Mouse (Mus musculus): ENCODE results near the gene Ppp1r9a. TPM values are rescaled to one million over a fixed set of nuclear protein-coding genes. Genes with fewer than 3 reads are reported as not detected.
"Not testable (repeated sequence)": the region's sequence is repeated elsewhere in the genome, so short reads cannot be mapped to it uniquely, and the experiment has no call there.

Gene Ppp1r9a
- polyA plus RNA-seq (2015; fragmentation: Nextera tagmentation; extraction: Ambion mirVana) = 3.0 and 3.5 TPM in 2 replicates

GRCm38 (mm10) chr6:4902674-4903324, at the start of gene Ppp1r9a:
Gene Ppp1r9a (plus strand): TSS chr6:4902917.
- 2% methylated on average over 49 of the region's 49 CpGs for WGBS (ENCODE audit: insufficient replicate concordance)

GRCm38 (mm10) chr6:4855236-4855635, 47.5 kb upstream of the Ppp1r9a start:
- H3K9me3 ChIP-seq (replicated peaks) = no peaks in the 10 kb centered on the region
- H3K36me3 ChIP-seq (replicated peaks) = no peaks in the 10 kb centered on the region
- no peak overlapping the region for H3K4me3 ChIP-seq (replicated peaks)
- no peak overlapping the region for H3K27ac ChIP-seq (replicated peaks)
- no peaks in the 10 kb centered on the region for H3K4me1 ChIP-seq (replicated peaks)
- WGBS (ENCODE audit: insufficient replicate concordance) = 72% methylated on average over 10 of the region's 10 CpGs
- H3K9ac ChIP-seq = no peak overlapping the region
- no peaks in the 10 kb centered on the region for H3K27me3 ChIP-seq
- H3K4me2 ChIP-seq = no peak overlapping the region
- no peak for ATAC-seq (ENCODE audit: insufficient read depth)

More at GRCm38 (mm10) chr6:4902674-4903324, at the start of gene Ppp1r9a:
- Histone ChIP-seq H3K4me2 (peak within 1 kb of the TSS; percentile 75), H3K4me1 (replicated peaks) (peaks cover 8% of the 10 kb centered on the region), H3K9me3 (replicated peaks) (no peaks in the 10 kb centered on the region), H3K27ac (replicated peaks) (peak within 1 kb of the TSS; percentile 70), H3K27me3 (peaks cover 20% of the 10 kb centered on the region), H3K4me3 (replicated peaks) (peak within 1 kb of the TSS; percentile 64), H3K9ac (peak within 1 kb of the TSS; percentile 58), H3K36me3 (replicated peaks) (no peaks in the 10 kb centered on the region)
- ATAC-seq (ENCODE audit: insufficient read depth) = peak; percentile 57

- H3K27me3 ChIP-seq = no peaks in the 10 kb centered on the region
- H3K9ac ChIP-seq = no peak overlapping the region
- WGBS (ENCODE audit: insufficient replicate concordance) = 79% methylated on average over 11 of the region's 11 CpGs
- no peaks in the 10 kb centered on the region for H3K9me3 ChIP-seq (replicated peaks)
- no peak overlapping the region for H3K4me3 ChIP-seq (replicated peaks)
- no peak for ATAC-seq (ENCODE audit: insufficient read depth)
- H3K4me2 ChIP-seq = no peak overlapping the region
- H3K27ac ChIP-seq (replicated peaks) = no peak overlapping the region
- H3K4me1 ChIP-seq (replicated peaks) = no peaks in the 10 kb centered on the region
- no peaks in the 10 kb centered on the region for H3K36me3 ChIP-seq (replicated peaks)
These were observed 45.8 kb upstream of the Ppp1r9a start for GRCm38 (mm10) chr6:4856919-4857318.

GRCm38 (mm10) chr6:4884316-4884715, 18.4 kb upstream of the Ppp1r9a start:
- Histone ChIP-seq H3K27me3 (no peaks in the 10 kb centered on the region), H3K27ac (replicated peaks) (no peak overlapping the region), H3K4me1 (replicated peaks) (no peaks in the 10 kb centered on the region), H3K4me3 (replicated peaks) (no peak overlapping the region), H3K4me2 (no peak overlapping the region), H3K36me3 (replicated peaks) (no peaks in the 10 kb centered on the region), H3K9ac (no peak overlapping the region), H3K9me3 (replicated peaks) (no peaks in the 10 kb centered on the region)
- ATAC-seq (ENCODE audit: insufficient read depth) = no peak
- 47% methylated on average over 3 of the region's 3 CpGs for WGBS (ENCODE audit: insufficient replicate concordance)

GRCm38 (mm10) chr6:4889544-4889943, 13.2 kb upstream of the Ppp1r9a start:
- no peak for ATAC-seq (ENCODE audit: insufficient read depth)
- Histone ChIP-seq H3K36me3 (replicated peaks) (no peaks in the 10 kb centered on the region), H3K27me3 (no peaks in the 10 kb centered on the region), H3K4me1 (replicated peaks) (no peaks in the 10 kb centered on the region), H3K9me3 (replicated peaks) (no peaks in the 10 kb centered on the region), H3K27ac (replicated peaks) (no peak overlapping the region), H3K9ac (no peak overlapping the region), H3K4me3 (replicated peaks) (no peak overlapping the region), H3K4me2 (no peak overlapping the region)
- WGBS (ENCODE audit: insufficient replicate concordance) = 47% methylated on average over 9 of the region's 9 CpGs

- Histone ChIP-seq H3K4me3 (replicated peaks) (no peak overlapping the region), H3K27ac (replicated peaks) (no peak overlapping the region), H3K4me1 (replicated peaks) (no peaks in the 10 kb centered on the region), H3K27me3 (no peaks in the 10 kb centered on the region), H3K9ac (no peak overlapping the region), H3K36me3 (replicated peaks) (no peaks in the 10 kb centered on the region), H3K9me3 (replicated peaks) (no peaks in the 10 kb centered on the region), H3K4me2 (no peak overlapping the region)
- WGBS (ENCODE audit: insufficient replicate concordance) = 60% methylated on average over 11 of the region's 11 CpGs
- no peak for ATAC-seq (ENCODE audit: insufficient read depth)
These were observed 10.3 kb upstream of the Ppp1r9a start for GRCm38 (mm10) chr6:4892417-4892816.

- WGBS (ENCODE audit: insufficient replicate concordance) = 52% methylated on average over 12 of the region's 12 CpGs
- H3K4me3 ChIP-seq (replicated peaks); H3K27me3 ChIP-seq; H3K27ac ChIP-seq (replicated peaks); H3K9ac ChIP-seq; H3K9me3 ChIP-seq (replicated peaks); H3K4me1 ChIP-seq (replicated peaks); H3K36me3 ChIP-seq (replicated peaks); ATAC-seq (ENCODE audit: insufficient read depth); H3K4me2 ChIP-seq: not testable (repeated sequence)
These were observed 9.4 kb upstream of the Ppp1r9a start for GRCm38 (mm10) chr6:4893312-4893711.

- H3K27me3 ChIP-seq = peaks cover 20% of the 10 kb centered on the region
- no peak overlapping the region for H3K27ac ChIP-seq (replicated peaks)
- WGBS (ENCODE audit: insufficient replicate concordance) = 65% methylated on average over 6 of the region's 6 CpGs
- no peak for ATAC-seq (ENCODE audit: insufficient read depth)
- no peak overlapping the region for H3K9ac ChIP-seq
- peaks cover 8% of the 10 kb centered on the region for H3K4me1 ChIP-seq (replicated peaks)
- H3K4me2 ChIP-seq = no peak overlapping the region
- no peaks in the 10 kb centered on the region for H3K36me3 ChIP-seq (replicated peaks)
- no peak overlapping the region for H3K4me3 ChIP-seq (replicated peaks)
- no peaks in the 10 kb centered on the region for H3K9me3 ChIP-seq (replicated peaks)
These were observed 2.8 kb upstream of the Ppp1r9a start for GRCm38 (mm10) chr6:4899906-4900305.

- no peaks in the 10 kb centered on the region for H3K9me3 ChIP-seq (replicated peaks)
- peak overlapping the region; percentile 64 for H3K4me3 ChIP-seq (replicated peaks)
- 1% methylated on average over 76 of the region's 77 CpGs for WGBS (ENCODE audit: insufficient replicate concordance)
- peak overlapping the region; percentile 70 for H3K27ac ChIP-seq (replicated peaks)
- H3K4me1 ChIP-seq (replicated peaks) = peaks cover 8% of the 10 kb centered on the region
- H3K4me2 ChIP-seq = peak overlapping the region; percentile 75
- H3K9ac ChIP-seq = peak overlapping the region; percentile 58
- peaks cover 20% of the 10 kb centered on the region for H3K27me3 ChIP-seq
- ATAC-seq (ENCODE audit: insufficient read depth) = peak; percentile 56
- H3K36me3 ChIP-seq (replicated peaks) = no peaks in the 10 kb centered on the region
These were observed 773 bp downstream of the Ppp1r9a start for GRCm38 (mm10) chr6:4903325-4904054.

- no peaks in the 10 kb centered on the region for H3K36me3 ChIP-seq (replicated peaks)
- ATAC-seq (ENCODE audit: insufficient read depth) = no peak
- peak overlapping the region; percentile 75 for H3K4me2 ChIP-seq
- WGBS (ENCODE audit: insufficient replicate concordance) = 7% methylated on average over 9 of the region's 9 CpGs
- H3K4me1 ChIP-seq (replicated peaks) = peaks cover 8% of the 10 kb centered on the region
- peak overlapping the region; percentile 58; the same call in 1 of the 2 replicates for H3K9ac ChIP-seq
- H3K27me3 ChIP-seq = peaks cover 20% of the 10 kb centered on the region
- H3K9me3 ChIP-seq (replicated peaks) = no peaks in the 10 kb centered on the region
- no peak overlapping the region for H3K27ac ChIP-seq (replicated peaks)
- peak overlapping the region; percentile 64 for H3K4me3 ChIP-seq (replicated peaks)
These were observed 1.3 kb downstream of the Ppp1r9a start for GRCm38 (mm10) chr6:4904055-4904450.

GRCm38 (mm10) chr6:4910042-4910634, 7.4 kb downstream of the Ppp1r9a start:
- 65% methylated on average over 10 of the region's 10 CpGs for WGBS (ENCODE audit: insufficient replicate concordance)
- H3K36me3 ChIP-seq (replicated peaks) = no peaks in the 10 kb centered on the region
- no peak for ATAC-seq (ENCODE audit: insufficient read depth)
- no peaks in the 10 kb centered on the region for H3K4me1 ChIP-seq (replicated peaks)
- H3K27me3 ChIP-seq = no peaks in the 10 kb centered on the region
- no peak overlapping the region for H3K4me2 ChIP-seq
- no peaks in the 10 kb centered on the region for H3K9me3 ChIP-seq (replicated peaks)
- no peak overlapping the region for H3K27ac ChIP-seq (replicated peaks)
- H3K9ac ChIP-seq = no peak overlapping the region
- no peak overlapping the region for H3K4me3 ChIP-seq (replicated peaks)

All from liver, embryonic 15.5 days (tissue).